Mouse (Mus musculus) midbrain, embryonic 14.5 days (tissue): Measurements from ENCODE around the gene Gm21188. TPM values are rescaled to one million over a fixed set of nuclear protein-coding genes. Genes with fewer than 3 reads are reported as not detected.

ENCODE experiments used
- polyA plus RNA-seq: library from polyadenylated mRNA; unstranded; fragments of >200 nt; fragmentation: Nextera tagmentation; extraction: Ambion mirVana; gene quantifications from 2 replicates; pipeline ENCODE4 v1.2.1, GENCODE M21; 2014

The Gm21188 gene
- polyA plus RNA-seq, 1 experiment from 2014 or later: not detected

Other genes starting within 250 kb of the Gm21188 start
- not detected in 2 replicates for gene AF067063, start 222.0 kb downstream of the Gm21188 start, polyA plus RNA-seq
- gene D13Ertd608e, start 216.2 kb downstream of the Gm21188 start, polyA plus RNA-seq: not detected in 2 replicates
- not detected in 2 replicates for gene Tcstv1, start 157.4 kb downstream of the Gm21188 start, polyA plus RNA-seq
- gene Gm21761, start 122.9 kb downstream of the Gm21188 start, polyA plus RNA-seq: not detected in 2 replicates
- not detected in 2 replicates for gene B020031M17Rik, start 101.4 kb downstream of the Gm21188 start, polyA plus RNA-seq
- gene Gm36079, start 25.2 kb downstream of the Gm21188 start, polyA plus RNA-seq: not detected in 2 replicates
- not detected in 2 replicates for gene Gm20767, start 88.1 kb upstream of the Gm21188 start, polyA plus RNA-seq
- not detected in 2 replicates for gene Gm21818, start 120.2 kb upstream of the Gm21188 start, polyA plus RNA-seq
- gene Gm21762, start 163.8 kb upstream of the Gm21188 start, polyA plus RNA-seq: not detected in 2 replicates
- gene Gm21731, start 186.9 kb upstream of the Gm21188 start, polyA plus RNA-seq: not detected in 2 replicates
- gene AF067061, start 210.9 kb upstream of the Gm21188 start, polyA plus RNA-seq: not detected in 2 replicates
- gene BC147527, start 248.2 kb upstream of the Gm21188 start, polyA plus RNA-seq: 0.47 TPM in 1 of 2 replicates, not detected in the other